Mouse (Mus musculus) CH12.LX (cell line): ENCODE results near the gene Grrp1.

Source experiments
- CHD1 ChIP-seq: IDR thresholded peaks from 2 replicates; pipeline ENCODE4 v1.6.1; 2012; ENCODE audit warnings: low read depth, low read length, improper control_type of control experiment, inconsistent platforms
- CTCF ChIP-seq, 2 experiments: IDR thresholded peaks in 1 of 2; conservative IDR thresholded peaks in 1 of 2; 2 replicates each; pipeline ENCODE4 v1.5.1; 2011 to 2012; ENCODE audit warnings: low read depth in 2 of 2, low read length in 2 of 2, improper control_type of control experiment in 1 of 2, inconsistent platforms in 1 of 2, mild to moderate bottlenecking in 1 of 2, moderate library complexity in 1 of 2
- E2F4 ChIP-seq: IDR thresholded peaks from 2 replicates; pipeline ENCODE4 v1.6.1; 2011; ENCODE audit warnings: low read depth, low read length, improper control_type of control experiment; ENCODE audit not compliant: insufficient replicate concordance
- EP300 ChIP-seq: IDR thresholded peaks from 2 replicates; pipeline ENCODE4 v1.6.1; 2011; ENCODE audit warnings: low read length, improper control_type of control experiment
- IRF4 ChIP-seq: IDR thresholded peaks from 2 replicates; pipeline ENCODE4 v1.6.1; 2014; ENCODE audit warnings: low read depth, mild to moderate bottlenecking, inconsistent platforms, low read length, improper control_type of control experiment
- POLR2A ChIP-seq: IDR thresholded peaks from 2 replicates; pipeline ENCODE4 v1.6.1; 2011; ENCODE audit warnings: low read depth, mild to moderate bottlenecking, improper control_type of control experiment, low read length
- POLR2AphosphoS2 ChIP-seq: IDR thresholded peaks from 2 replicates; pipeline ENCODE4 v1.6.1; 2011; ENCODE audit warnings: low read depth, low read length, improper control_type of control experiment

DNA sequence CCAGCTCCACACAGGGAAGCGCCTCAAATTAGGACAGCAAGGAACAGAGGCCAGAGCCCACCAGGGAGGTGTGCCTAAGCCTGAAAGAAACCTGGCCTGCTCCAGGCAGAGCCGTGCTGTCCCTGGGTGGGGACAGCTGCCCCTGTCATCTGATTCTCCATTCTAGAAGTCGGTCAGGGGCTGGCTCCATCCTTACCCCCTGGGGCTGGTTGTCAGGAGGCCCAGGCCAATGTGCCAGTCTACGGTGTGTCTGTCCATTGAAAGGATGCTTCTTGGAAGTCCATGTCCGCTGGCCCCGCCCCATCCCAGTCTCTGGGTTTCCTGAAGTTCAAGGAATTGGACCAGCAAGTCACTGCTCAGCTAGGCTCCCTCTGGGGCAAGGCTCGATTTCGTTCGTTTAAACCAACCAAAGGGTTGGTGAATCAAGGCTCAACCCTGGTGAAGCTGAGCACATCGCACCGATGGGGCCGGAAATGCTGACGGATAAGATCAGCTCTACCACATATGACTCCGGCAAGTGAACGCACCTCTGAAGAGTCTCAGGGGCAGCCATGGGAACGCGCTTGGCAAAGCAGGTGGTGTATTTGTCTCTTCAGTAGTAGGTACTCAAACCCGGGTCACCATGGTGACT is 39.3 kb upstream of the Grrp1 start:
- no peak for TF ChIP-seq E2F4
- TF ChIP-seq POLR2AphosphoS2, result no peak
- TF ChIP-seq POLR2A, result no peak
- no peak for TF ChIP-seq EP300
- no peak for TF ChIP-seq CTCF (conservative IDR thresholded peaks at IDR 0.05 in 1 of 2, IDR thresholded peaks at IDR 0.05 in 1 of 2; ENCODE audit: low read depth in 2 of 2, low read length in 2 of 2)
- TF ChIP-seq CHD1, result no peak
- no peak for TF ChIP-seq IRF4
